Comparison of ENCODE assay signal across 24 mouse cellular contexts in the genomic region with DNA sequence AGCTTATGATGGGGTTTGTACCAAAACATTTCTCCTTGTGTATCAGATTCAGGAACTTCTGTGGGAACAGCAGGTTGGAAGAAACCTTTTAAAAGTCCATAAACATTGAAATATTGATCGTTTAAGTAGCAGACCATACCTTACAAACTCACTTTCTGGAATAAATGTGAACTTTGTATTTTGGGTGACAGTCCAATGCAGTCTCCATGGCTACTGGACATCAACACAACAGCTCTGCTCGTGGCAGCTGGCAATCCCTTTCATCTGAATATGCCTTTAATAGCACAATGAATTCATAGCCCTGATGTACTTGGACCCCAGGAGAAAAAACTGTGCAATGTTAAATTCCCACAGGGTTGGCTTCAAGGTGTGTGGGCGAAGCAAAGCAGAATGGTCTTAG.
DNase-seq lines count a peak whose midpoint lies in the region; ATAC-seq and TF ChIP-seq lines count a peak whose summit lies in the region.
"Had no signal": no experiment of that assay in that cellular context is flagged by ENCODE, and none has a peak within 500 bp of the region (broad histone marks: within the 10 kb centered on the region; RNA-seq: fewer than 3 reads in every experiment).

No protein-coding gene starts in this region.

- no peak overlapping the region for H3K9ac ChIP-seq in forebrain, embryonic 15.5 days (replicated peaks)
- H3K9ac ChIP-seq in forebrain, embryonic 14.5 days (ENCODE audit: low read length) = no peak overlapping the region
- no peak overlapping the region for H3K9ac ChIP-seq in midbrain, embryonic 11.5 days (ENCODE audit: low read length)
- H3K9ac ChIP-seq in stomach, embryonic 16.5 days (ENCODE audit: low read length) = no peak overlapping the region
- H3K9ac ChIP-seq: kidney, embryonic 15.5 days; liver, embryonic 13.5 days; neural tube, embryonic 12.5 days had no signal

- H3K9me3 ChIP-seq in forebrain, embryonic 15.5 days = no peaks in the 10 kb centered on the region
- no peaks in the 10 kb centered on the region for H3K9me3 ChIP-seq in forebrain, embryonic 14.5 days (replicated peaks; ENCODE audit: control insufficient read depth, low read length)
- no peaks in the 10 kb centered on the region for H3K9me3 ChIP-seq in midbrain, embryonic 11.5 days (ENCODE audit: control insufficient read depth, low read length)
- H3K9me3 ChIP-seq in midbrain, embryonic 10.5 days (replicated peaks) = no peaks in the 10 kb centered on the region
- no peaks in the 10 kb centered on the region for H3K9me3 ChIP-seq in stomach, embryonic 16.5 days (replicated peaks; ENCODE audit: control insufficient read depth, low read length)
- H3K9me3 ChIP-seq: kidney, embryonic 15.5 days; liver, embryonic 13.5 days; neural tube, embryonic 12.5 days had no signal

- 53% methylated on average over 3 of the region's 3 CpGs for whole genome bisulfite sequencing in forebrain, embryonic 15.5 days
- WGBS in forebrain, embryonic 14.5 days = 52% methylated on average over 3 of the region's 3 CpGs
- WGBS in midbrain, embryonic 11.5 days = 74% methylated on average over 3 of the region's 3 CpGs
- 78% methylated on average over 3 of the region's 3 CpGs for WGBS in midbrain, embryonic 10.5 days
- WGBS in stomach, embryonic 16.5 days = 64% methylated on average over 3 of the region's 3 CpGs

- no peaks in the 10 kb centered on the region for H3K27me3 ChIP-seq in forebrain, embryonic 15.5 days
- H3K27me3 ChIP-seq in forebrain, embryonic 14.5 days (replicated peaks; ENCODE audit: control insufficient read depth, insufficient read depth, low read length) = no peaks in the 10 kb centered on the region
- H3K27me3 ChIP-seq in midbrain, embryonic 11.5 days (ENCODE audit: control insufficient read depth, insufficient read depth, low read length) = no peaks in the 10 kb centered on the region
- no peaks in the 10 kb centered on the region for H3K27me3 ChIP-seq in midbrain, embryonic 10.5 days (ENCODE audit: low read depth, poor library complexity, severe bottlenecking)
- H3K27me3 ChIP-seq in stomach, embryonic 16.5 days (ENCODE audit: control insufficient read depth, insufficient read depth, low read length) = no peaks in the 10 kb centered on the region
- H3K27me3 ChIP-seq: kidney, embryonic 15.5 days; liver, embryonic 13.5 days; neural tube, embryonic 12.5 days had no signal

- H3K4me2 ChIP-seq in forebrain, embryonic 15.5 days (replicated peaks) = no peak overlapping the region
- H3K4me2 ChIP-seq in forebrain, embryonic 14.5 days (ENCODE audit: low read length) = no peak overlapping the region
- H3K4me2 ChIP-seq in midbrain, embryonic 11.5 days = no peak overlapping the region
- no peak overlapping the region for H3K4me2 ChIP-seq in stomach, embryonic 16.5 days (ENCODE audit: low read depth, low read length)
- H3K4me2 ChIP-seq: kidney, embryonic 15.5 days; liver, embryonic 13.5 days; neural tube, embryonic 12.5 days had no signal

- no peaks in the 10 kb centered on the region for H3K36me3 ChIP-seq in forebrain, embryonic 15.5 days
- H3K36me3 ChIP-seq in forebrain, embryonic 14.5 days (ENCODE audit: control insufficient read depth, insufficient read depth, low read length) = no peaks in the 10 kb centered on the region
- no peaks in the 10 kb centered on the region for H3K36me3 ChIP-seq in midbrain, embryonic 11.5 days (ENCODE audit: control insufficient read depth, insufficient read depth, low read length)
- H3K36me3 ChIP-seq in midbrain, embryonic 10.5 days = no peaks in the 10 kb centered on the region
- no peaks in the 10 kb centered on the region for H3K36me3 ChIP-seq in stomach, embryonic 16.5 days (ENCODE audit: control insufficient read depth, insufficient read depth, low read length)
- H3K36me3 ChIP-seq: kidney, embryonic 15.5 days; liver, embryonic 13.5 days; neural tube, embryonic 12.5 days had no signal

- H3K4me3 ChIP-seq in forebrain, embryonic 15.5 days = no peak overlapping the region
- no peak overlapping the region for H3K4me3 ChIP-seq in forebrain, embryonic 14.5 days (ENCODE audit: low read depth, low read length)
- H3K4me3 ChIP-seq in layer of hippocampus, adult 2 months = no peak overlapping the region
- no peak overlapping the region for H3K4me3 ChIP-seq in midbrain, embryonic 11.5 days (ENCODE audit: low read depth, low read length)
- no peak overlapping the region for H3K4me3 ChIP-seq in midbrain, embryonic 10.5 days
- no peak overlapping the region for H3K4me3 ChIP-seq in stomach, embryonic 16.5 days (replicated peaks; ENCODE audit: low read length)
- H3K4me3 ChIP-seq: kidney, embryonic 15.5 days; liver, embryonic 13.5 days; myocyte; neural tube, embryonic 12.5 days had no signal

- H3K4me1 ChIP-seq in forebrain, embryonic 15.5 days = peaks cover 19% of the 10 kb centered on the region
- peaks cover 11% of the 10 kb centered on the region for H3K4me1 ChIP-seq in forebrain, embryonic 14.5 days (ENCODE audit: control insufficient read depth, insufficient read depth, low read length)
- H3K4me1 ChIP-seq in midbrain, embryonic 11.5 days (ENCODE audit: control insufficient read depth, insufficient read depth, low read length) = no peaks in the 10 kb centered on the region
- H3K4me1 ChIP-seq in midbrain, embryonic 10.5 days = peaks cover 3% of the 10 kb centered on the region; the same call in 1 of the 2 replicates
- peaks cover 6% of the 10 kb centered on the region; the same call in 1 of the 2 replicates for H3K4me1 ChIP-seq in stomach, embryonic 16.5 days (ENCODE audit: control insufficient read depth, insufficient read depth, low read length)
- H3K4me1 ChIP-seq: kidney, embryonic 15.5 days; liver, embryonic 13.5 days; neural tube, embryonic 12.5 days had no signal

- ATAC-seq in forebrain, embryonic 15.5 days (replicated peaks) = no peak
- ATAC-seq in forebrain, embryonic 14.5 days = no peak
- ATAC-seq in midbrain, embryonic 11.5 days (ENCODE audit: low FRiP score) = no peak
- ATAC-seq in stomach, embryonic 16.5 days (ENCODE audit: insufficient read depth, low FRiP score) = no peak
- ATAC-seq: forebrain, embryonic 16.5 days; midbrain, embryonic 16.5 days had no signal

- no peak for TF ChIP-seq CTCF in layer of hippocampus, adult 2 months (conservative IDR thresholded peaks at IDR 0.05)

- no peak for DNase-seq in forebrain, embryonic 14.5 days (ENCODE audit: low spot score)
- DNase-seq in layer of hippocampus, adult 2 months (ENCODE audit: low spot score in 2 of 2) = no peak
- no peak for DNase-seq in layer of hippocampus, postnatal 10 days (ENCODE audit: low spot score in 2 of 2)
- peak; percentile 8 for DNase-seq in midbrain, embryonic 11.5 days (ENCODE audit: low spot score, missing footprints)
- no peak for DNase-seq in midbrain, embryonic 10.5 days (ENCODE audit: low spot score)
- DNase-seq: adrenal gland, postnatal 25 days; cerebellum, adult 11-12 months; cerebellum, adult 9-11 months; gastrocnemius, postnatal 10 days; kidney, adult 11 months; kidney, postnatal 25 days; liver, embryonic 13.5 days; lung, adult 2 months; lung, postnatal 10 days; spleen, adult 18-20 months; thymus, postnatal 4 days had no signal

- 0 out of 2 replicates have a peak overlapping the region, but pooled peaks have one; percentile 45 for H3K27ac ChIP-seq in forebrain, embryonic 15.5 days (replicated peaks)
- no peak overlapping the region for H3K27ac ChIP-seq in forebrain, embryonic 14.5 days (ENCODE audit: low read depth, low read length)
- peak overlapping the region; percentile 75 for H3K27ac ChIP-seq in layer of hippocampus, adult 2 months
- no peak overlapping the region for H3K27ac ChIP-seq in midbrain, embryonic 11.5 days (ENCODE audit: low read depth, low read length)
- H3K27ac ChIP-seq in midbrain, embryonic 10.5 days (replicated peaks) = no peak overlapping the region
- peak overlapping the region; percentile 51 for H3K27ac ChIP-seq in stomach, embryonic 16.5 days (ENCODE audit: low read length)
- H3K27ac ChIP-seq: kidney, embryonic 15.5 days; liver, embryonic 13.5 days; macrophage; neural tube, embryonic 12.5 days had no signal

Comparison
In these comparisons a context has a peak if more than half of its experiments do, and no peak if none do; other contexts are left out.
1. H3K27ac ChIP-seq: peak in forebrain, embryonic 15.5 days (single experiment), layer of hippocampus, adult 2 months (single experiment) and stomach, embryonic 16.5 days (single experiment); none in forebrain, embryonic 14.5 days (single experiment), midbrain, embryonic 11.5 days (single experiment) and midbrain, embryonic 10.5 days (single experiment).